Mouse (Mus musculus) common myeloid progenitor, adult 5-6 weeks (primary cell): ENCODE measurements around the gene Dnajc11. TPM values are rescaled to one million over a fixed set of nuclear protein-coding genes. Genes with fewer than 3 reads are reported as not detected.
A peak's percentile ranks its signal among the peaks of the same experiment; 100 is the strongest.

Source experiments
- ATAC-seq: replicated peaks from 2 replicates; pipeline ENCODE4 v1.8.0; 2016; ENCODE audit warnings: low read depth, mild to moderate bottlenecking, moderate TSS enrichment, inconsistent platforms; ENCODE audit not compliant: poor library complexity, severe bottlenecking
- total RNA-seq: library from RNA; stranded (forward); fragments of 200-1000, 187-1606 nt; gene quantifications from 2 replicates; pipeline ENCODE4 v1.2.3, GENCODE M21; 2017

Gene Dnajc11
- total RNA-seq, 1 experiment from 2014 or later, result 65.2 TPM

DNA sequence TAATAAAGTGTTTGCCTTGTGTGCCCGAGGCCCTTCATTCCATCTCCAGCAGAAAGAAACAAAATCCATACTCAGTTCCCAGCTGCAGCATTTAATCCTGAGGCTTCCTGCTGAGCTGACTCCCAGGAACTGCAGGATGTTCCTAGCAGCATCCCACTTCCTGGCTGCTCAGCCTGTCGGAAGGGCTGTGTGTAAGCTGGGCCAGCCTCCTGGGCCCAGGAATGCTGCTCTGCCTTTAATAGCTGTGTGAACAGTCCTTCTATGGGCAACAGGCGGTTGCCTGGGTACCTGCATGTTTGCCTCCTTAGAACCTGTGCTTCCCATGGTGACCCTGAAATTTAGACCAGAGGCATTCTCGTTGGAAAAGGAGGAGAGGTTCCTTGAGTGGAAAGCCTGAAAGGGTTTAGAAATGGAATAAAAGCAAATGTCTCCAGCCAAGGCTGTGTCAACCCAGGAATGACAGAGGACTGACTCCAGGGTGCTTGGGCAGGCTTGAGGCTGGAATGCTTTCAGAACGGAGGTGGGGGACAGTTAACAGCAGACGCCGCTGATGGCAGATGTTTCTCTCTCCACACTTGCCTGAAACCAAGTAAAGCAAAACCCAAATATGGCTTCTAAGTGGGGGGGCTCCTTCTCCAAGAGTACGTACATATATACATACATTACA lies 74.1 kb downstream of the Dnajc11 start:
- no peak for ATAC-seq

DNA sequence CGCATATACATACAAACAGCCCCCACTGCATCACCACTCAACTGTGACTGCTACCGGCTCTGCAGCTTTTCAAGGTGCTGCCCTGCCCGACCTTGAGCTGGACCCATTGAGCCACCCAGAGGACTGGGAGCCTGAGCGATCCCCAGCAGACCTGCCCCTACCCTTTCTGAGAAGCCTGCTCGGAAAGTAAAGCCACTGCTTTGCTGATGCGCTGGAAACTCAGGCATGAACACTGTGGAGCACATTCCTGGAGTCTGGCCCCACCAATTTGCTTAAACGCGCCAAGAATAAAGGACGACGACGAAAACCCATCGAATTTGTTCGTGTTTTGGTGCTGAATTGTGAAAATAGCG lies 74.6 kb downstream of the Dnajc11 start:
- ATAC-seq, result no peak

GRCm38 (mm10) chr4:152008622-152009075 lies 75.2 kb downstream of the Dnajc11 start, which contains the start of gene Klhl21:
Gene Klhl21 (plus strand): TSS chr4:152008803.
- ATAC-seq, result peak; percentile 80

- ATAC-seq, result no peak
These were observed 75.9 kb downstream of the Dnajc11 start for GRCm38 (mm10) chr4:152009076-152010051.

DNA sequence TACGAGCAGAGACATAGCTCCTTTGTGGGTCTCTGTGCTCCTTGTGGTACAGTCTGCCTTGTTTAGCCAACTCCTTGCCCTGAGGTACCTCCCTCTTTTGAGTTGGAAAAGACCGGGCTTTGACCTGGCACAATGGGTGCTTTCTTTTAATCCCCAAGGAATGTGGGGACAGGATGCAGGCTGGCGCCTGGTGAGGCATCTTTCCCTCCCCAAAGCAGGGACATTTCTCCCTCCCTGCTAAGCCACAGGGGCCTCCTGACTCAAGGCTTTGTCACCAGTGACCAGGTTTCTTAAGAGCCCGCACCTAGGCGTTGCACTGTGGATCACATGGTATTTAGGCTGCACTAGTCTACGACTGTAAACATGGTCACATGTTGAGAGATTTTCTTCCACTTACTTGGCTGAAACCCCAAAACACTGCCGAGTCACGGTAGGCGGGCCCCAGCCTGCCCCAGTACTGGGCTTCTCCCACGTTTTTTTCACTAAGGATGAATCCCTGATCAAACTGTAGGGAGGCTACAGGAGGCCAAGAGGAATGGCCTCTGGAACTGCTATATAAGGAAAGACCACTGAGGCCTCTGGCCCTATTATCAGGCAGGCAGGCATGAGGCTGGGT lies 76.7 kb downstream of the Dnajc11 start:
- ATAC-seq, result peak; percentile 42

GRCm38 (mm10) chr4:152010707-152011134 lies 77.2 kb downstream of the Dnajc11 start:
- no peak for ATAC-seq

DNA sequence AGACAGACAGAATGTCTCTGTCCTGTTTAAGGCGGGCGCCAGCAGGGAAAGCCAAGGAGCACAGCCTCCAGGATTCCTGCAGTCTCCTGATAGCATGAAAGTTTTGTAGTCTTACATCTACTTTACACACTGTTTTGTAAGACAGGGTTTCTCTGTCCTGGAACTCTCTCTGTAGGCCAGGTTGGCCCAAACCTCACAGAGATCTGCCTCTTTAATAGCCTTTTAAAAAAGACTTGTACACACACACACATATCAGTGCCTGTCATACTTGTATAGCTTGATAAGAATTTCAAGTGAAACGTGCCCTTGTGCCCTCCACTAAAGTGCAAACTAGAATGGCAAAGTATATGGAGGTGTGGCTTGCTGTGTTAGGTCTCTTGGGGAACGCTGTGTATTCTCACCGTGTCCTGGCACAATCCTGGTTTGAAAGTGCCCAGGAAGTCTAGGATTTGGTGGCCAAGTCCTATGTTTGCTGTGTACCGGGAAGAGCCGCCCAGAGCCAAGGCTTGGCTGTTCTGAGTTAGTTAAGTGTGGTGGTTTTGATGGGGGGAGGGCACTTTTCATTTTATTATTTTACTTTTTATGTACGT lies 77.8 kb downstream of the Dnajc11 start:
- ATAC-seq, result no peak

DNA sequence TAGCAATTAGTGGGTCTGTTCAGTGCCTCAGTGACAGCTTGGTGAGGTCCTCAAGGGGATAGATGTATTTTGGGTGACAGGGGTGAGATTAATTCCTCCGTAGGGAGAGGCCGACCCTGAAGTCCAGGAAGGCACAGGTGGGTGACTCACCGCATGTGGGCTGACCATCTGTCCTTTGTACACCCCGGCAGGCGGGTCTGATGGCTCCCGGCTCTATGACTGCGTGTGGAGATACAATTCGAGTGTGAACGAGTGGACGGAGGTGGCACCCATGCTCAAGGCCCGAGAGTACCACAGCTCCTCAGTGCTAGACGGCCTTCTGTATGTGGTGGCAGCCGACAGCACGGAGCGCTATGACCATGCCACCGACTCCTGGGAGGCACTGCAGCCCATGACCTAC lies 78.6 kb downstream of the Dnajc11 start:
- ATAC-seq, result no peak

- ATAC-seq, result peak; percentile 43
These were observed 79.7 kb downstream of the Dnajc11 start for GRCm38 (mm10) chr4:152013036-152013813.

DNA sequence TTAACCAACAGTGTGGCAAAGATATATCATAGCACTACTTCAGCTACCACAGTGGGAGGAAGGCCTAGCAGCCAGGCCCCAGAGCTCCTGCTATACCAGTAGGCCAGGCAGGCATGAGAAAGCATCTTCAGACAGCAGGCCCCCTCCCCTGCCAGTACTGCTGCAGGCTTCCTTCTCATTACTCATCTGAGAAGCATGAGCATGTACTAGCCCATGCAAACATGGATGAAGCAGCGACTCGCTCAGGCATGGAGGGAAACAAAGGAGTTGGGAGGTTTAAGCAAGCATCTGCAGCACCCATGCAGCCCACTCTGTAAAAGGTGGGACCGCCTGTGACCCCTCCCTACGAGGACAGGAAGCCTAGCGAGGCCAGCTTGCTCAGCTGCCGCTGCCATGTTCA lies 85.6 kb downstream of the Dnajc11 start:
- no peak for ATAC-seq

- no peak for ATAC-seq
These were observed 86.5 kb downstream of the Dnajc11 start for GRCm38 (mm10) chr4:152020024-152020423.

GRCm38 (mm10) chr4:152021568-152022097 lies 88.1 kb downstream of the Dnajc11 start:
- no peak for ATAC-seq

DNA sequence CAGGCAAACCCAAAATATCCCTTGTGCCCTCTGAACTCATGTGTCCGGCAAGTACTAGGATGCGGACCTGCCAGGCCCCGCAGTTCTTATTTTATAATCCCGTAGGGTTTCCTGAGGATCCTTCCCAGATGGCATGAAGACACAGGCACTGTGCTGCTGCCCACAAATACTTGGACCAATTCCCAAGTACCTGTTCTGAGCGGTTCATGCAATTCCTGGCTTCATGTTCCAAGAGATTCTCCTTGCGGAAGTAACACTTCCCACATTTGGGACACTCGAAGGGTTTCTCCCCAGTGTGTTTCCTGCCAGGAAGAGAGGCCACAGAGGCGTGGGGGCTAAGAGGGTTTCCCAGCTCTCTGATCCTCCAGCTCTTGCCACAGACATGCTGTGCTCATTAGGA lies 89.0 kb downstream of the Dnajc11 start:
- no peak for ATAC-seq

- no peak for ATAC-seq
These were observed 91.0 kb downstream of the Dnajc11 start for GRCm38 (mm10) chr4:152024525-152024924.

- peak; percentile 11 for ATAC-seq
These were observed 93.4 kb downstream of the Dnajc11 start for GRCm38 (mm10) chr4:152026751-152027508.

DNA sequence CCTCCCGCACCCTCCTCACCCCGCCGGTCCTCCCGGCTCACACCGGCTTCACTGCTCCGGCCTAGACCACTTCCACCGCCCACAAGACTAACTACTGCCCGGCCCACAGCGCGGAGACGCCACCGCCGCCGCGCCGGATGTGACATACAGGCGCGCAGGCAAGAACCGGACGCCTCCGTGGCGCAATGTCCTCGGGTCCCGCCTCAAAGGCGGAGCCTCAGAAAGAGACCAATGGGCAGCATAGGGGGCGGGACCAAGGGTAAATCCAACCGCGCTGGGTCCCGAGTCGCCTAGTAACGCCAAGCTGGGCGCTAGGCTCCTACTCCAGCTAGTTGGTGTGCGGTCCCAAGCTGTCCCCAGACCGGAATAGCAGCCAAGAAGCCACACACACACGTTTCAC lies 94.0 kb downstream of the Dnajc11 start, which contains the start of gene Zbtb48:
Gene Zbtb48 (minus strand): TSS at position 148 of the 400 bp plus-strand sequence.
- ATAC-seq, result peak; percentile 90

- ATAC-seq, result no peak
These were observed 95.0 kb downstream of the Dnajc11 start for GRCm38 (mm10) chr4:152028456-152028855.

- ATAC-seq, result no peak
These were observed 95.6 kb downstream of the Dnajc11 start for GRCm38 (mm10) chr4:152029087-152029486.
